Comparison of ENCODE assay signal across 18 mouse cellular contexts in the genomic region with DNA sequence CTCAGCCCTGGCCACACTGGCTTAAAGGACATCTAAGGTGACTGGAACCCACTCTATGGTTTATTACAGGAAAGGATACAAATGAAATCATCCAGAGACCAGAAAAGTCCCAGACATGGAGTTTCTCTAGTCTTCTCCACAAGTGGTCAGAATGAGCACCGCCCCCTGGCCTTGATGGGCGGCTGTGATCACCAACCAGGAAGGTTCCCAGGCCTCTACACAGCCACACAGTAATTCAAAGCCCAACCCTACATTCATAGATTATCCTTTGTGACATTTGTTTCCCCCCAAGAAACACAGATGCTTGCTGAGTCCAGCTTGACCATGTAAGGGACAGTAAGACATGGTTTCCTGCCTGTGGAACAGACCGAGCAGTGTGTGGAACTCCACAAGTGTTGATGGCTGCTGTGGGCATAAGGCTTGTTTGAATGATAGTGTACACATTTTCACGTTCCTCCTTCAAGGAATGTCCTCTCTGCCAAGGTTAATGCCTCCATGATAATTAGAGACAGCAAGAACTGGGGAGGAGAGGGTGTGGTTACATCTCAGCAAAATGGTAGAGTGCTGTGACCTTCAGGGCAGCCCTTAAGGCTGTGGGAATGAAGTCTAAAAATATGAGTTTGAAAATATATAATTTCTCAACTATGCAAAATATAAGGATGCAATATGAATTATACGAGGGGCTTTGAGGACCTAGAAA. TPM values are rescaled to one million over a fixed set of nuclear protein-coding genes. Genes with fewer than 3 reads are reported as not detected.
A peak's percentile ranks its signal among the peaks of the same experiment; 100 is the strongest.
DNase-seq lines count a peak whose midpoint lies in the region.
"Had no signal": no experiment of that assay in that cellular context is flagged by ENCODE, and none has a peak within 500 bp of the region (broad histone marks: within the 10 kb centered on the region; RNA-seq: fewer than 3 reads in every experiment).

No protein-coding gene starts in this region.

- DNase-seq in thymus, postnatal 0 days (ENCODE audit: low spot score), result peak; percentile 19
- no peak for DNase-seq in thymus, postnatal 36 days
- DNase-seq in ES-CJ7 (ENCODE audit: low read depth, low spot score), result peak; percentile 58
- DNase-seq in ZHBTc4 (ENCODE audit: low read depth, low spot score), result peak; percentile 80
- no peak for DNase-seq in frontal cortex, adult 2 months (ENCODE audit: extremely low spot score in 1 of 2, low spot score in 1 of 2)
- DNase-seq: adrenal gland, adult 2 months; adrenal gland, postnatal 10 days; adrenal gland, postnatal 25 days; B cell, adult 2 months; cerebellum, adult 11 months; cerebellum, adult 18-20 months; cerebellum, adult 8-10 months; cerebellum, adult 9-11 months; cerebellum, postnatal 14 days; cerebellum, postnatal 36 days; embryo, embryonic 11 days had no signal

RNA-seq across cellular contexts. Expression of gene Ube2q2, which starts 45.6 kb away (rescaled TPM):
- 23.9 and 24.0 TPM in 2 replicates for polyA plus RNA-seq in thymus, postnatal 0 days (2015; fragmentation: Nextera tagmentation; extraction: Ambion mirVana)
- 39.4 and 41.3 TPM in 2 replicates for polyA plus RNA-seq in frontal cortex, adult 2 months (2012; rRNA removed)

RNA-seq across cellular contexts. Expression of gene Chrnb4, which starts 54.5 kb away (rescaled TPM):
- polyA plus RNA-seq in thymus, postnatal 0 days (2015; fragmentation: Nextera tagmentation; extraction: Ambion mirVana), result 0.07 and 0.09 TPM in 2 replicates
- polyA plus RNA-seq in frontal cortex, adult 2 months (2012; rRNA removed), result 3.1 and 3.2 TPM in 2 replicates
- polyA plus RNA-seq: CD4-positive, CD25-positive, alpha-beta regulatory T cell, adult 4 months; erythroblast, embryonic 14.5 days had no signal

Comparison
In these comparisons a context has a peak if more than half of its experiments do, and no peak if none do; other contexts are left out.
1. DNase-seq: peak in thymus, postnatal 0 days (single experiment), ES-CJ7 (single experiment) and ZHBTc4 (single experiment); none in thymus, postnatal 36 days (0 of 2) and frontal cortex, adult 2 months (0 of 2).